Mouse (Mus musculus) heart, embryonic 14.5 days (tissue): ENCODE data around the gene Tmem240. TPM values are rescaled to one million over a fixed set of nuclear protein-coding genes. Genes with fewer than 3 reads are reported as not detected.

Experiments used
- ATAC-seq: fragments of 200-750 bp; cut with Nextera tagmentation; 2 replicates; pipeline ENCODE4 v1.8.0; 2017; ENCODE audit warnings: low read depth, moderate TSS enrichment; ENCODE audit not compliant: insufficient number of reproducible peaks, insufficient read depth, low FRiP score
- H3K27ac ChIP-seq, 2 experiments: fragments of 200-500 bp in 1 of 2; fragments of 300-500 bp in 1 of 2; sonication (generic) in 1 of 2; replicated peaks in 1 of 2; 2 replicates each; pipeline ENCODE4 v1.5.1; 2012 to 2014; ENCODE audit warnings: low read depth in 2 of 2, low read length in 2 of 2, control low read depth in 1 of 2, mild to moderate bottlenecking in 1 of 2, mixed read lengths in 1 of 2; ENCODE audit not compliant: control insufficient read depth in 1 of 2, insufficient read depth in 1 of 2
- H3K27me3 ChIP-seq: fragments of 300-500 bp; sonication (generic); 2 replicates; pipeline ENCODE4 v1.6.1; 2014; ENCODE audit warnings: mild to moderate bottlenecking, low read length, control low read depth; ENCODE audit not compliant: control insufficient read depth, insufficient read depth
- H3K36me3 ChIP-seq: fragments of 300-500 bp; sonication (generic); 2 replicates; pipeline ENCODE4 v1.6.1; 2014; ENCODE audit warnings: mild to moderate bottlenecking, control low read depth, low read length, mixed read lengths; ENCODE audit not compliant: control insufficient read depth, insufficient read depth
- H3K4me1 ChIP-seq, 2 experiments: fragments of 200-500 bp in 1 of 2; fragments of 300-500 bp in 1 of 2; sonication (generic) in 1 of 2; 2 replicates each; pipeline ENCODE4 v1.6.1; 2012 to 2014; ENCODE audit warnings: low read length in 2 of 2, control low read depth in 1 of 2, mixed read lengths in 1 of 2; ENCODE audit not compliant: control insufficient read depth in 2 of 2, insufficient read depth in 2 of 2
- H3K4me2 ChIP-seq: fragments of 300-500 bp; sonication (generic); 2 replicates; pipeline ENCODE4 v1.6.1; 2014; ENCODE audit warnings: mild to moderate bottlenecking, low read length
- H3K4me3 ChIP-seq, 2 experiments: fragments of 200-500 bp in 1 of 2; fragments of 300-500 bp in 1 of 2; sonication (generic) in 1 of 2; 2 replicates each; pipeline ENCODE4 v1.5.1; 2012 to 2014; ENCODE audit warnings: low read length in 2 of 2, mild to moderate bottlenecking in 2 of 2, control low read depth in 1 of 2, low read depth in 1 of 2, moderate library complexity in 1 of 2; ENCODE audit not compliant: control insufficient read depth in 1 of 2, insufficient read depth in 1 of 2
- H3K9ac ChIP-seq: fragments of 300-500 bp; sonication (generic); 2 replicates; pipeline ENCODE4 v1.6.1; 2014; ENCODE audit warnings: mild to moderate bottlenecking, low read length
- H3K9me3 ChIP-seq: fragments of 300-500 bp; sonication (generic); 2 replicates; pipeline ENCODE4 v1.6.1; 2016; ENCODE audit warnings: low read length, control low read depth; ENCODE audit not compliant: control insufficient read depth
- WGBS: fragments of 180-500 bp; shearing (Covaris S2); extraction: QIAGEN DNeasy Blood & Tissue Kit; methylation state at CpG from one replicate; pipeline ENCODE4 v1.1.7; 2014; 5-methylcytosine and 5-hydroxymethylcytosine counted together
- polyA plus RNA-seq: library from polyadenylated mRNA; unstranded; fragments of >200 nt; fragmentation: Nextera tagmentation; extraction: Ambion mirVana; gene quantifications from 2 replicates; pipeline ENCODE4 v1.2.1, GENCODE M21; 2014

Gene Tmem240
- polyA plus RNA-seq, 1 experiment from 2014 or later = 0.28 TPM

- Histone ChIP-seq H3K4me2 (peak overlapping the region; percentile 78), H3K27me3 (peaks cover 35% of the 10 kb centered on the region), H3K36me3 (no peaks in the 10 kb centered on the region), H3K27ac (no peak overlapping the region), H3K4me1 (peaks cover 27 to 46% of the 10 kb centered on the region in 2 experiments), H3K4me3 (peak overlapping the region in 1 of 2 experiments; percentile 45; a peak in 2 of 4 replicates), H3K9ac (peak overlapping the region; percentile 59; the same call in 1 of the 2 replicates), H3K9me3 (no peaks in the 10 kb centered on the region)
- WGBS = 29% methylated on average over 5 of the region's 5 CpGs
- ATAC-seq = no peak
These were observed 38.9 kb downstream of the Tmem240 start for GRCm38 (mm10) chr4:155773335-155774078.

- no peaks in the 10 kb centered on the region for H3K36me3 ChIP-seq
- H3K4me2 ChIP-seq = peak within 1 kb of the TSS; percentile 78
- H3K4me3 ChIP-seq = peak within 1 kb of the TSS; percentile 41 to 45
- no peaks in the 10 kb centered on the region for H3K9me3 ChIP-seq
- peaks cover 27 to 50% of the 10 kb centered on the region in 2 experiments for H3K4me1 ChIP-seq
- H3K27me3 ChIP-seq = peaks cover 35% of the 10 kb centered on the region
- peak within 1 kb of the TSS; percentile 59 for H3K9ac ChIP-seq
- WGBS = 1% methylated on average over 35 of the region's 35 CpGs
- peak within 1 kb of the TSS; percentile 51 to 60; a peak in 3 of 4 replicates for H3K27ac ChIP-seq
- peak; percentile 57; the same call in 1 of the 2 replicates for ATAC-seq
These were observed 39.7 kb downstream of the Tmem240 start, which contains the start of gene Vwa1 for GRCm38 (mm10) chr4:155774280-155774754. Gene Vwa1 (minus strand): TSS chr4:155774698.

GRCm38 (mm10) chr4:155774971-155775740 lies 40.6 kb downstream of the Tmem240 start:
- peak; percentile 24; the same call in 1 of the 2 replicates for ATAC-seq
- H3K9me3 ChIP-seq = no peaks in the 10 kb centered on the region
- 38% methylated on average over 9 of the region's 9 CpGs for WGBS
- H3K9ac ChIP-seq = peak overlapping the region; percentile 59; the same call in 1 of the 2 replicates
- no peaks in the 10 kb centered on the region for H3K36me3 ChIP-seq
- H3K4me3 ChIP-seq = 0 out of 4 replicates have a peak overlapping the region, but pooled peaks of 1 of the 2 experiments have one; percentile 45
- peak overlapping the region; percentile 51 to 60; a peak in 3 of 4 replicates for H3K27ac ChIP-seq
- H3K4me1 ChIP-seq = peaks cover 29 to 49% of the 10 kb centered on the region in 2 experiments
- H3K4me2 ChIP-seq = peak overlapping the region; percentile 78
- H3K27me3 ChIP-seq = peaks cover 35% of the 10 kb centered on the region

- H3K27me3 ChIP-seq = peaks cover 32% of the 10 kb centered on the region
- H3K9me3 ChIP-seq = no peaks in the 10 kb centered on the region
- ATAC-seq = no peak
- 0 out of 2 replicates have a peak overlapping the region, but pooled peaks have one; percentile 78 for H3K4me2 ChIP-seq
- no peak overlapping the region for H3K9ac ChIP-seq
- no peak overlapping the region for H3K4me3 ChIP-seq
- peak overlapping the region; percentile 51 to 60; a peak in 2 of 4 replicates for H3K27ac ChIP-seq
- peaks cover 31 to 49% of the 10 kb centered on the region in 2 experiments for H3K4me1 ChIP-seq
- 51% methylated on average over 3 of the region's 3 CpGs for WGBS
- H3K36me3 ChIP-seq = no peaks in the 10 kb centered on the region
These were observed 41.3 kb downstream of the Tmem240 start for GRCm38 (mm10) chr4:155775855-155776254.

- no peak for ATAC-seq
- Histone ChIP-seq H3K4me2 (no peak overlapping the region), H3K36me3 (no peaks in the 10 kb centered on the region), H3K27me3 (peaks cover 22% of the 10 kb centered on the region), H3K9ac (no peak overlapping the region), H3K4me1 (peaks cover 34 to 52% of the 10 kb centered on the region in 2 experiments), H3K27ac (peak overlapping the region in 1 of 2 experiments; percentile 44; a peak in 2 of 4 replicates), H3K9me3 (no peaks in the 10 kb centered on the region), H3K4me3 (no peak overlapping the region)
- WGBS = 48% methylated on average over 2 of the region's 2 CpGs
These were observed 42.2 kb downstream of the Tmem240 start for GRCm38 (mm10) chr4:155776704-155777335.

- Histone ChIP-seq H3K4me1 (peaks cover 34 to 52% of the 10 kb centered on the region in 2 experiments), H3K9me3 (no peaks in the 10 kb centered on the region), H3K27me3 (peaks cover 14% of the 10 kb centered on the region), H3K4me2 (no peak overlapping the region), H3K27ac (peak overlapping the region in 1 of 2 experiments; percentile 41; a peak in 2 of 4 replicates), H3K4me3 (no peak overlapping the region), H3K9ac (no peak overlapping the region), H3K36me3 (no peaks in the 10 kb centered on the region)
- ATAC-seq = no peak
- WGBS = 38% methylated on average over 2 of the region's 2 CpGs
These were observed 43.2 kb downstream of the Tmem240 start for GRCm38 (mm10) chr4:155777816-155778215.

GRCm38 (mm10) chr4:155779498-155779897 lies 44.9 kb downstream of the Tmem240 start:
- H3K36me3 ChIP-seq = no peaks in the 10 kb centered on the region
- H3K9me3 ChIP-seq = no peaks in the 10 kb centered on the region
- peaks cover 31 to 54% of the 10 kb centered on the region in 2 experiments for H3K4me1 ChIP-seq
- H3K27me3 ChIP-seq = no peaks in the 10 kb centered on the region
- no peak overlapping the region for H3K4me3 ChIP-seq
- no peak overlapping the region for H3K9ac ChIP-seq
- no peak overlapping the region for H3K4me2 ChIP-seq
- no peak overlapping the region for H3K27ac ChIP-seq
- 86% methylated on average over 4 of the region's 4 CpGs for WGBS
- no peak for ATAC-seq
